Comparison of ENCODE assay signal across 13 mouse cellular contexts in the genomic region with DNA sequence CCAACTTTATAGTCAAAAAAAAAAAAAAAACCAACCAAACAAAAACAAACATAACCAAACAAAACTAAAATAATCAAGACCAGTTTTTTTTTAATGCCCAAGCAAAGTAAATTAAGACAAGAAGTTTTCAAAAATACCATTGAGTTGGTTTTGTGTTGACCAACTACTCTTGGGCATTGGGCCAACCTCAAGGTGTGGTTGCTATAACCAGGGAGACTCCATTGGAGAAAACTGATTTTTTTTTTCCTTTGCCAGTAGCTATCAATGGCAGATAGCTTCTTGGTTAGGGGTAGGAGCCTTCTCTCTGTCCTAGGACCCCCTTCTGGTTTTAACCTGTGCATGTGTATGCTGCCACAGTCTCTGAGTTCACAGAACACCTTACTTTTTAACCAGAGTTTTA.
"Had no signal": no experiment of that assay in that cellular context is flagged by ENCODE, and none has a peak within 500 bp of the region (broad histone marks: within the 10 kb centered on the region; RNA-seq: fewer than 3 reads in every experiment).

No protein-coding gene starts in this region.

- H3K4me1 ChIP-seq: lung, embryonic 15.5 days; megakaryocyte, embryonic 14.5 days had no signal

- DNase-seq: lung, adult 2 months; lung, postnatal 14 days; lung, postnatal 36 days; right cerebral cortex, postnatal 14 days; thymus, adult 18-20 months; thymus, postnatal 14 days; thymus, postnatal 36 days had no signal

- H3K27me3 ChIP-seq: lung, embryonic 15.5 days; megakaryocyte, embryonic 14.5 days; midbrain, embryonic 13.5 days; midbrain, embryonic 15.5 days; neural tube, embryonic 12.5 days had no signal

- H3K27ac ChIP-seq: lung, embryonic 15.5 days; macrophage; midbrain, embryonic 13.5 days; midbrain, embryonic 15.5 days; neural tube, embryonic 12.5 days had no signal

- H3K4me3 ChIP-seq: lung, embryonic 15.5 days; megakaryocyte, embryonic 14.5 days; midbrain, embryonic 13.5 days; midbrain, embryonic 15.5 days; neural tube, embryonic 12.5 days had no signal
